Mouse (Mus musculus) stomach, postnatal 0 days (tissue): ENCODE data around the gene E2f8.

ENCODE experiments used
- CTCF ChIP-seq: IDR thresholded peaks from 2 replicates; pipeline ENCODE4 v1.5.1; 2016; ENCODE audit warnings: antibody characterized with exemption, low read depth, mild to moderate bottlenecking, moderate library complexity
- EP300 ChIP-seq: optimal IDR thresholded peaks from 2 replicates; pipeline ENCODE3; 2016; ENCODE audit warnings: antibody characterized with exemption

DNA sequence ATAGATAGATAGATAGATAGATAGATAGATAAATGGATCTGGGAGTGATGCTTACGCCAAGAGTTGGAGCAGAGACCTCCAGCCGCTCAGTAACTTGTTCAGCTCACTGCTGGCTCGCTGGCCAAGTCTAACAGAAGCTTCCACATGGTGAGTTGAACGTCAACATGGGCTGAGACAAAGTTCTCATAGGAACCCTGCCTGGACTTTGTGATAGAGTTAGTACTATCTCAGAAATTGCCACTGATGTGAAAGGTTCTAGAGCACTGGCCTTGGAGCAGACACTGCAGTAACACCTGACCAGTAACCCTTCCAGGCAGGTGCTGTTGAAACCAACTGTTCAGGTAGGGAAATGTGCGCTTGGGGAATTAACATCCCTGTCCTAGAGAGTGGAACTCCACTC is 37.9 kb downstream of the E2f8 start:
- TF ChIP-seq CTCF: no peak
- TF ChIP-seq EP300: no peak
